Mouse (Mus musculus) midbrain, embryonic 15.5 days (tissue): ENCODE data around the gene 1700086D15Rik. TPM values are rescaled to one million over a fixed set of nuclear protein-coding genes. Genes with fewer than 3 reads are reported as not detected.

Experiments used
- polyA plus RNA-seq: library from polyadenylated mRNA; unstranded; fragments of >200 nt; fragmentation: Nextera tagmentation; extraction: Ambion mirVana; gene quantifications from 2 replicates; pipeline ENCODE4 v1.2.1, GENCODE M21; 2015

1700086D15Rik gene
- polyA plus RNA-seq, 1 experiment from 2014 or later: 0.21 TPM

Other genes starting within 250 kb of the 1700086D15Rik start
- gene Elac2, start 180.9 kb downstream of the 1700086D15Rik start, polyA plus RNA-seq: 31.0 and 31.9 TPM in 2 replicates
- gene Arhgap44, start 3.1 kb upstream of the 1700086D15Rik start, polyA plus RNA-seq: 15.8 and 16.9 TPM in 2 replicates
- 0.31 and 0.73 TPM in 2 replicates for gene Myocd, start 110.1 kb upstream of the 1700086D15Rik start, polyA plus RNA-seq